9 mouse cellular contexts compared by ENCODE assay signal in genomic region chr19:46523480-46524151, GRCm38 (mm10). TPM values are rescaled to one million over a fixed set of nuclear protein-coding genes. Genes with fewer than 3 reads are reported as not detected.
DNase-seq lines count a peak whose midpoint lies in the region; ATAC-seq and TF ChIP-seq lines count a peak whose summit lies in the region.
"Had no signal": no experiment of that assay in that cellular context is flagged by ENCODE, and none has a peak within 500 bp of the region (broad histone marks: within the 10 kb centered on the region; RNA-seq: fewer than 3 reads in every experiment).

No protein-coding gene starts in this region.

- no peak for TF ChIP-seq POLR2A in limb, embryonic 14.5 days (IDR thresholded peaks at IDR 0.05; ENCODE audit: borderline replicate concordance, extremely low read depth, insufficient read depth, insufficient read length)

- ATAC-seq in limb, embryonic 14.5 days (ENCODE audit: low FRiP score, low read depth) = peak; percentile 84

- H3K27me3 ChIP-seq in limb, embryonic 14.5 days (ENCODE audit: control insufficient read depth, insufficient read depth, low read length) = no peaks in the 10 kb centered on the region

- H3K4me3 ChIP-seq in gastrocnemius, adult 2 months = peak overlapping the region; percentile 55
- H3K4me3 ChIP-seq in limb, embryonic 14.5 days (replicated peaks; ENCODE audit: low read length) = peak overlapping the region; percentile 4

- peak overlapping the region; percentile 39 for H3K4me2 ChIP-seq in limb, embryonic 14.5 days (replicated peaks; ENCODE audit: low read depth, low read length, severe bottlenecking)

- peaks cover 61% of the 10 kb centered on the region for H3K4me1 ChIP-seq in limb, embryonic 14.5 days (ENCODE audit: control insufficient read depth, insufficient read depth, low read length)

- peak; percentile 73 for DNase-seq in gastrocnemius, adult 2 months
- DNase-seq in gastrocnemius, postnatal 36 days = no peak
- peak; percentile 76 for DNase-seq in cerebellum, adult 9-11 months
- DNase-seq in gastrocnemius, postnatal 25 days = peak; percentile 62
- peak; percentile 64 for DNase-seq in kidney, adult 18-20 months
- peak; percentile 84 for DNase-seq in limb, embryonic 14.5 days (ENCODE audit: low spot score)
- DNase-seq in neural tube, embryonic 10.5 days (ENCODE audit: extremely low spot score, low spot score) = peak; percentile 71
- DNase-seq in spleen, postnatal 10 days (ENCODE audit: low spot score in 2 of 2) = no peak

- 0 out of 2 replicates have a peak overlapping the region, but pooled peaks have one; percentile 3 for H3K9ac ChIP-seq in limb, embryonic 14.5 days (ENCODE audit: low read depth, low read length, severe bottlenecking)

- 4% methylated on average over 20 of the region's 20 CpGs for WGBS in limb, embryonic 14.5 days

- intact Hi-C loops in gastrocnemius, adult 2 months (cut with DNase I) = no loop called here
- intact Hi-C loops in gastrocnemius, postnatal 36 days (cut with DNase I) = no loop called here

- peak overlapping the region; percentile 81 for H3K27ac ChIP-seq in gastrocnemius, adult 2 months
- H3K27ac ChIP-seq in limb, embryonic 14.5 days (replicated peaks; ENCODE audit: low read depth, low read length) = 0 out of 2 replicates have a peak overlapping the region, but pooled peaks have one; percentile 55

- H3K9me3 ChIP-seq in limb, embryonic 14.5 days (ENCODE audit: control insufficient read depth, low read length) = no peaks in the 10 kb centered on the region
- H3K9me3 ChIP-seq: G1E had no signal

- TF ChIP-seq CTCF in gastrocnemius, adult 2 months (IDR thresholded peaks at IDR 0.05) = no peak

- H3K36me3 ChIP-seq in limb, embryonic 14.5 days (ENCODE audit: control insufficient read depth, insufficient read depth, low read length) = no peaks in the 10 kb centered on the region
- H3K36me3 ChIP-seq: G1E had no signal

RNA-seq across cellular contexts. Expression of gene Trim8, which starts 22.1 kb away (rescaled TPM):
- 10 to 100 TPM; 20.2 to 20.7 TPM for total RNA-seq in gastrocnemius, adult 2 months (2021)
- 10 to 100 TPM; 19.0 to 19.2 TPM for total RNA-seq in gastrocnemius, postnatal 36 days (2021)
- 10 to 100 TPM; 19.1 to 20.6 TPM for total RNA-seq in gastrocnemius, postnatal 25 days (2021)
- polyA plus RNA-seq in limb, embryonic 14.5 days (2012; rRNA removed) = 22.7 and 32.5 TPM in 2 replicates
- 21.5 and 23.1 TPM in 2 replicates for polyA plus RNA-seq in limb, embryonic 14.5 days (2014; fragmentation: Nextera tagmentation; extraction: Ambion mirVana)

RNA-seq across cellular contexts. Expression of gene Arl3, which starts 49.4 kb away (rescaled TPM):
- 10 to 100 TPM; 64.0 to 67.7 TPM for total RNA-seq in gastrocnemius, adult 2 months (2021)
- 10 to 100 TPM; 44.6 to 60.8 TPM for total RNA-seq in gastrocnemius, postnatal 36 days (2021)
- total RNA-seq in gastrocnemius, postnatal 25 days (2021) = 10 to 100 TPM; 49.6 to 55.8 TPM
- 93.0 and 120 TPM in 2 replicates for polyA plus RNA-seq in limb, embryonic 14.5 days (2012; rRNA removed)
- polyA plus RNA-seq in limb, embryonic 14.5 days (2014; fragmentation: Nextera tagmentation; extraction: Ambion mirVana) = 87.2 and 97.8 TPM in 2 replicates

RNA-seq across cellular contexts. Expression of gene Sfxn2, which starts 49.5 kb away (rescaled TPM):
- total RNA-seq in gastrocnemius, adult 2 months (2021) = 1 to 10 TPM; 3.2 to 3.7 TPM
- 1 to 10 TPM; 2.7 to 4.1 TPM for total RNA-seq in gastrocnemius, postnatal 36 days (2021)
- total RNA-seq in gastrocnemius, postnatal 25 days (2021) = 1 to 10 TPM; 2.8 TPM
- polyA plus RNA-seq in limb, embryonic 14.5 days (2012; rRNA removed) = 26.4 and 26.7 TPM in 2 replicates
- polyA plus RNA-seq in limb, embryonic 14.5 days (2014; fragmentation: Nextera tagmentation; extraction: Ambion mirVana) = 21.2 and 22.0 TPM in 2 replicates

Comparison
In these comparisons a context has a peak if more than half of its experiments do, and no peak if none do; other contexts are left out.
1. DNase-seq: peak in gastrocnemius, adult 2 months (single experiment), cerebellum, adult 9-11 months (single experiment), gastrocnemius, postnatal 25 days (single experiment), kidney, adult 18-20 months (single experiment), limb, embryonic 14.5 days (single experiment) and neural tube, embryonic 10.5 days (single experiment); none in gastrocnemius, postnatal 36 days (0 of 2) and spleen, postnatal 10 days (0 of 2).